Mouse (Mus musculus) right cerebral cortex, postnatal 36 days (tissue): ENCODE measurements around the gene C2cd2.

Source experiments
- DNase-seq, 2 experiments: peaks; one replicate each; pipeline ENCODE4 v3.0.0; 2022; ENCODE audit warnings: low spot score in 2 of 2, mixed read lengths in 1 of 2

Gene C2cd2

GRCm38 (mm10) chr16:97808881-97809280 lies 153.5 kb downstream of the C2cd2 start:
- DNase-seq = peak; percentile 8 to 57

- peak in 1 of 2 experiments; percentile 16 for DNase-seq
Observed at GRCm38 (mm10) chr16:97805646-97806045, 156.8 kb downstream of the C2cd2 start.
